Mouse (Mus musculus) CH12.LX (cell line): Measurements from ENCODE around the gene Plp1. TPM values are rescaled to one million over a fixed set of nuclear protein-coding genes. Genes with fewer than 3 reads are reported as not detected.

Experiments
- DNase-seq: peaks from one replicate; pipeline ENCODE4 v3.0.0-alpha.2; 2013; ENCODE audit errors: extremely low read depth
- H3K27ac ChIP-seq: 2 replicates; pipeline ENCODE4 v1.5.1; 2012; ENCODE audit warnings: low read depth, mild to moderate bottlenecking, control low read depth, moderate library complexity; ENCODE audit not compliant: insufficient read depth
- H3K27me3 ChIP-seq: replicated peaks from 2 replicates; pipeline ENCODE3; 2012; ENCODE audit warnings: inconsistent platforms
- H3K36me3 ChIP-seq, 2 experiments: replicated peaks in 1 of 2; 2 replicates each; pipeline versions ENCODE3 to v1.6.1; 2012; ENCODE audit warnings: inconsistent platforms in 1 of 2, low read length in 1 of 2, mild to moderate bottlenecking in 1 of 2, mixed read lengths in 1 of 2, moderate library complexity in 1 of 2; ENCODE audit not compliant: control insufficient read depth in 1 of 2, insufficient read depth in 1 of 2
- H3K4me1 ChIP-seq, 2 experiments: 2 replicates each; pipeline ENCODE4 v1.6.1; 2012; ENCODE audit warnings: inconsistent platforms in 1 of 2, moderate library complexity in 1 of 2; ENCODE audit not compliant: insufficient read depth in 2 of 2, control insufficient read depth in 1 of 2
- H3K4me2 ChIP-seq: 2 replicates; pipeline ENCODE4 v1.6.1; 2012; ENCODE audit warnings: low read depth, mild to moderate bottlenecking, control low read depth; ENCODE audit not compliant: poor library complexity, insufficient read depth, severe bottlenecking
- H3K4me3 ChIP-seq, 3 experiments: fragments of 150-350 bp in 1 of 3; sonication (generic) in 1 of 3; replicated peaks in 1 of 3; 2 replicates each; pipeline versions ENCODE3 to v1.5.1; 2011 to 2012; ENCODE audit warnings: low read depth in 2 of 3, low read length in 2 of 3, mild to moderate bottlenecking in 2 of 3, moderate library complexity in 2 of 3, control low read depth in 1 of 3, improper control_type of control experiment in 1 of 3, inconsistent platforms in 1 of 3, mixed read lengths in 1 of 3; ENCODE audit not compliant: poor library complexity in 1 of 3
- H3K79me2 ChIP-seq: replicated peaks from 2 replicates; pipeline ENCODE4 v1.6.1; 2012; ENCODE audit warnings: mild to moderate bottlenecking, moderate library complexity; ENCODE audit not compliant: control insufficient read depth, poor library complexity, insufficient read depth, severe bottlenecking; ENCODE audit errors: extremely low read depth
- H3K9ac ChIP-seq: 2 replicates; pipeline ENCODE4 v1.6.1; 2012; ENCODE audit warnings: low read depth, mild to moderate bottlenecking, control low read depth, moderate library complexity; ENCODE audit not compliant: insufficient read depth
- H3K9me3 ChIP-seq: replicated peaks from 2 replicates; pipeline ENCODE3; 2012; ENCODE audit warnings: low read length, inconsistent platforms, mixed read lengths
- E2F4 ChIP-seq: IDR thresholded peaks from 2 replicates; pipeline ENCODE4 v1.6.1; 2011; ENCODE audit warnings: low read depth, low read length, improper control_type of control experiment; ENCODE audit not compliant: insufficient replicate concordance
- ELF1 ChIP-seq: IDR thresholded peaks from 2 replicates; pipeline ENCODE4 v1.6.1; 2014; ENCODE audit warnings: low read depth, mild to moderate bottlenecking, inconsistent platforms, low read length, improper control_type of control experiment
- ETS1 ChIP-seq: conservative IDR thresholded peaks from 2 replicates; pipeline ENCODE4 v1.6.1; 2012; ENCODE audit warnings: low read depth, mild to moderate bottlenecking, inconsistent platforms, low read length, improper control_type of control experiment, moderate library complexity
- HCFC1 ChIP-seq: IDR thresholded peaks from 2 replicates; pipeline ENCODE4 v1.6.1; 2012; ENCODE audit warnings: low read depth, mild to moderate bottlenecking, inconsistent platforms, low read length, improper control_type of control experiment
- IRF4 ChIP-seq: IDR thresholded peaks from 2 replicates; pipeline ENCODE4 v1.6.1; 2014; ENCODE audit warnings: low read depth, mild to moderate bottlenecking, inconsistent platforms, low read length, improper control_type of control experiment
- JUND ChIP-seq: conservative IDR thresholded peaks from 2 replicates; pipeline ENCODE4 v1.6.1; 2011; ENCODE audit warnings: low read depth, low read length, improper control_type of control experiment
- KAT2A ChIP-seq: IDR thresholded peaks from 2 replicates; pipeline ENCODE4 v1.6.1; 2012; ENCODE audit warnings: low read length, improper control_type of control experiment, inconsistent platforms; ENCODE audit not compliant: insufficient replicate concordance
- MAFK ChIP-seq: IDR thresholded peaks from 2 replicates; pipeline ENCODE4 v1.6.1; 2011; ENCODE audit warnings: low read length, improper control_type of control experiment; ENCODE audit not compliant: insufficient replicate concordance
- MAZ ChIP-seq: IDR thresholded peaks from 2 replicates; pipeline ENCODE4 v1.6.1; 2012; ENCODE audit warnings: low read depth, mild to moderate bottlenecking, inconsistent platforms, low read length, improper control_type of control experiment, moderate library complexity
- MEF2A ChIP-seq: IDR thresholded peaks from 2 replicates; pipeline ENCODE4 v1.6.1; 2014; ENCODE audit warnings: low read depth, mild to moderate bottlenecking, inconsistent platforms, low read length, improper control_type of control experiment, borderline replicate concordance
- MXI1 ChIP-seq: IDR thresholded peaks from 2 replicates; pipeline ENCODE4 v1.6.1; 2011; ENCODE audit warnings: mild to moderate bottlenecking, low read depth, low read length, improper control_type of control experiment
- MYC ChIP-seq: IDR thresholded peaks from 2 replicates; pipeline ENCODE4 v1.6.1; 2011; ENCODE audit warnings: low read depth, mild to moderate bottlenecking, improper control_type of control experiment, low read length
- NRF1 ChIP-seq: IDR thresholded peaks from 2 replicates; pipeline ENCODE4 v1.6.1; 2014; ENCODE audit warnings: low read depth, mild to moderate bottlenecking, inconsistent platforms, low read length, improper control_type of control experiment, moderate library complexity
- PAX5 ChIP-seq: IDR thresholded peaks from 2 replicates; pipeline ENCODE4 v1.6.1; 2012; ENCODE audit warnings: low read length, inconsistent platforms, mixed read lengths
- POLR2A ChIP-seq: IDR thresholded peaks from 2 replicates; pipeline ENCODE4 v1.6.1; 2011; ENCODE audit warnings: low read depth, mild to moderate bottlenecking, improper control_type of control experiment, low read length
- RCOR1 ChIP-seq: conservative IDR thresholded peaks from 2 replicates; pipeline ENCODE4 v1.6.1; 2012; ENCODE audit warnings: low read depth, mild to moderate bottlenecking, inconsistent platforms, low read length, improper control_type of control experiment
- SIN3A ChIP-seq: IDR thresholded peaks from 2 replicates; pipeline ENCODE4 v1.6.1; 2012; ENCODE audit warnings: low read length, improper control_type of control experiment, inconsistent platforms
- SMC3 ChIP-seq: IDR thresholded peaks from 2 replicates; pipeline ENCODE4 v1.6.1; 2011; ENCODE audit warnings: low read depth, low read length, improper control_type of control experiment
- TBP ChIP-seq: conservative IDR thresholded peaks from 2 replicates; pipeline ENCODE4 v1.6.1; 2011; ENCODE audit warnings: low read depth, low read length, improper control_type of control experiment
- TCF12 ChIP-seq: IDR thresholded peaks from 2 replicates; pipeline ENCODE4 v1.6.1; 2014; ENCODE audit warnings: low read depth, mild to moderate bottlenecking, inconsistent platforms, low read length, improper control_type of control experiment
- USF1 ChIP-seq: IDR thresholded peaks from 2 replicates; pipeline ENCODE4 v1.6.1; 2014; ENCODE audit warnings: low read depth, mild to moderate bottlenecking, inconsistent platforms, low read length, improper control_type of control experiment
- ZC3H11A ChIP-seq: IDR thresholded peaks from 2 replicates; pipeline ENCODE4 v1.6.1; 2012; ENCODE audit warnings: low read depth, mild to moderate bottlenecking, inconsistent platforms, low read length, improper control_type of control experiment
- ZNF384 ChIP-seq: IDR thresholded peaks from 2 replicates; pipeline ENCODE4 v1.6.1; 2012; ENCODE audit warnings: low read depth, low read length, improper control_type of control experiment, inconsistent platforms
- dilution Hi-C: fragments of 300-500 bp; cut with MboI; formaldehyde crosslinking; loops from 2 replicates; pipeline ENCODE4 v1.14.3; 2020; ENCODE audit warnings: low sequenced_read_pairs; ENCODE audit not compliant: extremely low pct_unique_long_range_greater_than_20kb, extremely low pct_ligation_motif_present
- in situ Hi-C: fragments of 300-500 bp; cut with MboI; formaldehyde crosslinking; loops from 3 replicates; pipeline ENCODE4 v1.14.3; 2019; ENCODE audit warnings: low sequenced_read_pairs, low pct_ligation_motif_present, low pct_unique_long_range_greater_than_20kb, mixed read lengths
- polyA plus RNA-seq: library from polyadenylated mRNA; unstranded; fragments of >175 nt; gene quantifications from 2 replicates; pipeline ENCODE4 v1.2.1, GENCODE M21; 2012; ENCODE audit warnings: low read depth; ENCODE audit not compliant: insufficient read length
- total RNA-seq, 2 experiments: library from RNA; depleted of rRNA; stranded (reverse); fragments of 300-350 nt in 1 of 2; fragments of >200 nt in 1 of 2; gene quantifications; 2 replicates each; pipeline ENCODE4 v1.2.3; 2012 to 2014

The Plp1 gene
- total and polyA plus RNA-seq, 3 experiments: 1.2 to 1.5 (median 1.4) TPM

DNA sequence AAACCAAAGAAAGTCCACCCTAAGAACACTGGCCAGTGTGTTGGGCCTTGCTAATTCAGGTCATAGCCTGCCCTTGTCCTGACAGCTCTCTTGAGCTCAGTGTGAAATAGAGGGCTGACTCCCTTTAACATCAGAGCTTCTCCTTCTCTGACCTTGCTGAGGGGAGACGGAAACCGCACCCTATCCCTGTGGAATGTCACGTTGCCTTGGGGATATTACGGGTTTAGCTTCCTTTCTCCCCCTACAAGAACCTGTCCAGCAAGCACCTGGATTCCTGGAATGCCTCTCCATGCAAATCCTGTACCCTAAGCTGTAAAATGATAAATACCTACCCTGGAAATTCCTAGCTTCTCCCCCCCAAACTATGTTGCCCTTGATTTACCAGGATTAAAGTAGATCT, 33.0 kb upstream of the Plp1 start:
- in situ Hi-C loops (no loop called here), dilution Hi-C loops (no loop called here)
- Histone ChIP-seq H3K9ac (no peak overlapping the region), H3K36me3 (peaks cover 3 to 45% of the 10 kb centered on the region in 2 experiments), H3K79me2 (no peaks in the 10 kb centered on the region), H3K4me3 (no peak overlapping the region), H3K27ac (no peak overlapping the region), H3K4me2 (no peak overlapping the region), H3K4me1 (no peaks in the 10 kb centered on the region), H3K27me3 (no peaks in the 10 kb centered on the region), H3K9me3 (no peaks in the 10 kb centered on the region)
- TF ChIP-seq MYC (no peak), E2F4 (no peak), MXI1 (no peak), MEF2A (no peak), POLR2A (no peak), ZC3H11A (no peak), TBP (no peak), TCF12 (no peak), PAX5 (no peak), SIN3A (no peak), RCOR1 (no peak), ZNF384 (no peak), MAFK (no peak), KAT2A (no peak), NRF1 (no peak)
- no peak for DNase-seq

- TF ChIP-seq MYC (no peak), ETS1 (no peak), KAT2A (no peak), IRF4 (no peak), NRF1 (no peak), MEF2A (no peak), MAZ (no peak), TBP (no peak), JUND (no peak), HCFC1 (no peak), POLR2A (no peak), USF1 (no peak), ELF1 (no peak), SMC3 (no peak)
- no peaks in the 10 kb centered on the region for H3K79me2 ChIP-seq
- DNase-seq: no peak
- H3K4me3 ChIP-seq: no peak overlapping the region
- peaks cover 0 to 29% of the 10 kb centered on the region in 2 experiments for H3K36me3 ChIP-seq
- peaks cover 0 to 3% of the 10 kb centered on the region in 2 experiments; a peak in 1 of 4 replicates for H3K4me1 ChIP-seq
- dilution Hi-C loops (no loop called here), in situ Hi-C loops (no loop called here)
- H3K9ac ChIP-seq: no peak overlapping the region
- no peaks in the 10 kb centered on the region for H3K9me3 ChIP-seq
- no peaks in the 10 kb centered on the region for H3K27me3 ChIP-seq
- no peak overlapping the region for H3K27ac ChIP-seq
- no peak overlapping the region for H3K4me2 ChIP-seq
Observed at GRCm38 (mm10) chrX:136797223-136797622, 25.2 kb upstream of the Plp1 start.
